Mouse (Mus musculus) heart, embryonic 10.5 days (tissue): ENCODE results near the gene Enox1. TPM values are rescaled to one million over a fixed set of nuclear protein-coding genes. Genes with fewer than 3 reads are reported as not detected.
"Not testable (repeated sequence)": the region's sequence is repeated elsewhere in the genome, so short reads cannot be mapped to it uniquely, and the experiment has no call there.

Source experiments
- DNase-seq: peaks from one replicate; pipeline ENCODE4 v3.0.0-alpha.2; 2017; ENCODE audit warnings: low spot score
- H3K27ac ChIP-seq: fragments of 300-500 bp; sonication (generic); 2 replicates; pipeline ENCODE4 v1.5.1; 2016; ENCODE audit warnings: mild to moderate bottlenecking
- H3K27me3 ChIP-seq: fragments of 300-500 bp; sonication (generic); 2 replicates; pipeline ENCODE4 v1.6.1; 2016; ENCODE audit warnings: mild to moderate bottlenecking; ENCODE audit not compliant: poor library complexity, insufficient read depth, severe bottlenecking
- H3K36me3 ChIP-seq: fragments of 300-500 bp; sonication (generic); 2 replicates; pipeline ENCODE4 v1.6.1; 2016; ENCODE audit warnings: mild to moderate bottlenecking, moderate library complexity
- H3K4me1 ChIP-seq: fragments of 300-500 bp; sonication (generic); 2 replicates; pipeline ENCODE4 v1.6.1; 2016; ENCODE audit warnings: mild to moderate bottlenecking
- H3K4me3 ChIP-seq: fragments of 300-500 bp; sonication (generic); 2 replicates; pipeline ENCODE4 v1.5.1; 2016; ENCODE audit warnings: mild to moderate bottlenecking, moderate library complexity
- H3K9me3 ChIP-seq: fragments of 300-500 bp; sonication (generic); 2 replicates; pipeline ENCODE4 v1.6.1; 2016; ENCODE audit warnings: mild to moderate bottlenecking, moderate library complexity
- WGBS: fragments of 180-500 bp; shearing (Covaris S2); methylation state at CpG from one replicate; pipeline ENCODE4 v1.1.7; 2016; 5-methylcytosine and 5-hydroxymethylcytosine counted together
- polyA plus RNA-seq: library from polyadenylated mRNA; unstranded; fragments of >200 nt; fragmentation: Nextera tagmentation; extraction: Ambion mirVana; gene quantifications from 2 replicates; pipeline ENCODE4 v1.2.1, GENCODE M21; 2016

The Enox1 gene
- polyA plus RNA-seq, 1 experiment from 2014 or later: 5.8 TPM

GRCm38 (mm10) chr14:77529201-77529600 lies 372.6 kb downstream of the Enox1 start:
- Histone ChIP-seq H3K4me1 (peaks cover 4% of the 10 kb centered on the region; the same call in 1 of the 2 replicates), H3K4me3 (no peak overlapping the region), H3K27ac (no peak overlapping the region), H3K9me3 (no peaks in the 10 kb centered on the region), H3K27me3 (no peaks in the 10 kb centered on the region), H3K36me3 (no peaks in the 10 kb centered on the region)
- no peak for DNase-seq
- WGBS: 86% methylated on average over 9 of the region's 9 CpGs

GRCm38 (mm10) chr14:77529621-77530020 lies 373.1 kb downstream of the Enox1 start:
- DNase-seq: no peak
- WGBS: 83% methylated on average over 5 of the region's 5 CpGs
- Histone ChIP-seq H3K4me3 (no peak overlapping the region), H3K4me1 (peaks cover 4% of the 10 kb centered on the region; the same call in 1 of the 2 replicates), H3K36me3 (no peaks in the 10 kb centered on the region), H3K9me3 (no peaks in the 10 kb centered on the region), H3K27me3 (no peaks in the 10 kb centered on the region), H3K27ac (no peak overlapping the region)

- Histone ChIP-seq H3K27ac (no peak overlapping the region), H3K9me3 (no peaks in the 10 kb centered on the region), H3K36me3 (no peaks in the 10 kb centered on the region), H3K27me3 (no peaks in the 10 kb centered on the region), H3K4me1 (peaks cover 4% of the 10 kb centered on the region; the same call in 1 of the 2 replicates), H3K4me3 (no peak overlapping the region)
- DNase-seq: no peak
- WGBS: 71% methylated on average over 5 of the region's 5 CpGs
These were observed 377.1 kb downstream of the Enox1 start for GRCm38 (mm10) chr14:77533638-77534037.

- peaks cover 4% of the 10 kb centered on the region; the same call in 1 of the 2 replicates for H3K4me1 ChIP-seq
- H3K36me3 ChIP-seq: no peaks in the 10 kb centered on the region
- 92% methylated on average over 7 of the region's 7 CpGs for WGBS
- no peak overlapping the region for H3K4me3 ChIP-seq
- no peak overlapping the region for H3K27ac ChIP-seq
- H3K9me3 ChIP-seq: no peaks in the 10 kb centered on the region
- DNase-seq: no peak
- H3K27me3 ChIP-seq: no peaks in the 10 kb centered on the region
These were observed 377.6 kb downstream of the Enox1 start for GRCm38 (mm10) chr14:77534120-77534519.

GRCm38 (mm10) chr14:77536592-77536991 lies 380.0 kb downstream of the Enox1 start:
- Histone ChIP-seq H3K4me3 (no peak overlapping the region), H3K27ac (no peak overlapping the region), H3K9me3 (no peaks in the 10 kb centered on the region), H3K36me3 (no peaks in the 10 kb centered on the region), H3K4me1 (0 out of 2 replicates have a peak, but pooled peaks cover 2% of the 10 kb centered on the region), H3K27me3 (no peaks in the 10 kb centered on the region)
- no peak for DNase-seq
- 74% methylated on average over 2 of the region's 2 CpGs for WGBS

- H3K27me3 ChIP-seq, DNase-seq, H3K36me3 ChIP-seq, H3K27ac ChIP-seq, H3K9me3 ChIP-seq: not testable (repeated sequence)
- Histone ChIP-seq H3K4me3 (peak overlapping the region; percentile 24; the same call in 1 of the 2 replicates), H3K4me1 (peaks cover 17% of the 10 kb centered on the region)
- 45% methylated on average over 21 of the region's 21 CpGs for WGBS
These were observed 383.0 kb downstream of the Enox1 start for GRCm38 (mm10) chr14:77539563-77539962.

- H3K36me3 ChIP-seq: no peaks in the 10 kb centered on the region
- H3K4me1 ChIP-seq: peaks cover 17% of the 10 kb centered on the region
- no peaks in the 10 kb centered on the region for H3K9me3 ChIP-seq
- no peaks in the 10 kb centered on the region for H3K27me3 ChIP-seq
- 75% methylated on average over 7 of the region's 7 CpGs for WGBS
- no peak overlapping the region for H3K4me3 ChIP-seq
- no peak for DNase-seq
- no peak overlapping the region for H3K27ac ChIP-seq
These were observed 385.4 kb downstream of the Enox1 start for GRCm38 (mm10) chr14:77541925-77542324.

- no peak overlapping the region for H3K4me3 ChIP-seq
- peaks cover 15% of the 10 kb centered on the region for H3K4me1 ChIP-seq
- no peaks in the 10 kb centered on the region for H3K9me3 ChIP-seq
- 84% methylated on average over 8 of the region's 8 CpGs for WGBS
- H3K36me3 ChIP-seq: no peaks in the 10 kb centered on the region
- no peak for DNase-seq
- no peaks in the 10 kb centered on the region for H3K27me3 ChIP-seq
- no peak overlapping the region for H3K27ac ChIP-seq
These were observed 390.1 kb downstream of the Enox1 start for GRCm38 (mm10) chr14:77546531-77547274.

- Histone ChIP-seq H3K4me3 (no peak overlapping the region), H3K9me3 (no peaks in the 10 kb centered on the region), H3K27me3 (no peaks in the 10 kb centered on the region), H3K27ac (no peak overlapping the region), H3K4me1 (peaks cover 15% of the 10 kb centered on the region), H3K36me3 (no peaks in the 10 kb centered on the region)
- no peak for DNase-seq
- WGBS: 79% methylated on average over 5 of the region's 5 CpGs
These were observed 390.8 kb downstream of the Enox1 start for GRCm38 (mm10) chr14:77547351-77547750.

GRCm38 (mm10) chr14:77548963-77549362 lies 392.4 kb downstream of the Enox1 start:
- no peaks in the 10 kb centered on the region for H3K9me3 ChIP-seq
- 73% methylated on average over 5 of the region's 5 CpGs for WGBS

GRCm38 (mm10) chr14:77557446-77558070 lies 401.0 kb downstream of the Enox1 start:
- Histone ChIP-seq H3K4me3 (no peak overlapping the region), H3K27ac (0 out of 2 replicates have a peak overlapping the region, but pooled peaks have one; percentile 13), H3K36me3 (no peaks in the 10 kb centered on the region), H3K27me3 (no peaks in the 10 kb centered on the region), H3K4me1 (peaks cover 17% of the 10 kb centered on the region), H3K9me3 (no peaks in the 10 kb centered on the region)
- DNase-seq: no peak
- 50% methylated on average over 7 of the region's 7 CpGs for WGBS

More at GRCm38 (mm10) chr14:77548963-77549362, 392.4 kb downstream of the Enox1 start:
- H3K36me3 ChIP-seq: no peaks in the 10 kb centered on the region
- peaks cover 4% of the 10 kb centered on the region; the same call in 1 of the 2 replicates for H3K4me1 ChIP-seq
- no peak for DNase-seq
- no peak overlapping the region for H3K4me3 ChIP-seq
- no peaks in the 10 kb centered on the region for H3K27me3 ChIP-seq
- H3K27ac ChIP-seq: no peak overlapping the region

- Histone ChIP-seq H3K36me3 (no peaks in the 10 kb centered on the region), H3K27ac (no peak overlapping the region)
- 95% methylated on average over 3 of the region's 3 CpGs for WGBS
These were observed 402.3 kb downstream of the Enox1 start for GRCm38 (mm10) chr14:77558910-77559309.

GRCm38 (mm10) chr14:77559792-77560191 lies 403.2 kb downstream of the Enox1 start:
- WGBS: 66% methylated on average over 5 of the region's 5 CpGs

More at GRCm38 (mm10) chr14:77558910-77559309, 402.3 kb downstream of the Enox1 start:
- peaks cover 17% of the 10 kb centered on the region for H3K4me1 ChIP-seq
- H3K27me3 ChIP-seq: no peaks in the 10 kb centered on the region
- H3K4me3 ChIP-seq: no peak overlapping the region
- DNase-seq: no peak
- H3K9me3 ChIP-seq: no peaks in the 10 kb centered on the region

More at GRCm38 (mm10) chr14:77559792-77560191, 403.2 kb downstream of the Enox1 start:
- no peak for DNase-seq
- no peaks in the 10 kb centered on the region for H3K36me3 ChIP-seq
- no peaks in the 10 kb centered on the region for H3K9me3 ChIP-seq
- peak overlapping the region; percentile 42; the same call in 1 of the 2 replicates for H3K27ac ChIP-seq
- no peak overlapping the region for H3K4me3 ChIP-seq
- H3K27me3 ChIP-seq: no peaks in the 10 kb centered on the region
- peaks cover 17% of the 10 kb centered on the region for H3K4me1 ChIP-seq
